Mouse (Mus musculus) intestine, postnatal 0 days (tissue): ENCODE data around the gene Pard3b. TPM values are rescaled to one million over a fixed set of nuclear protein-coding genes. Genes with fewer than 3 reads are reported as not detected.

ENCODE experiments used
- ATAC-seq: fragments of 200-750 bp; cut with Nextera tagmentation; 2 replicates; pipeline ENCODE4 v1.8.0; 2017; ENCODE audit warnings: mild to moderate bottlenecking, moderate TSS enrichment, moderate library complexity
- H3K27ac ChIP-seq: fragments of 300-500 bp; sonication (generic); 2 replicates; pipeline ENCODE4 v1.5.1; 2014; ENCODE audit warnings: mild to moderate bottlenecking, low read depth, low read length, moderate library complexity
- H3K27me3 ChIP-seq: fragments of 300-500 bp; sonication (generic); replicated peaks from 2 replicates; pipeline ENCODE4 v1.6.1; 2014; ENCODE audit warnings: low read length, mixed read lengths; ENCODE audit not compliant: control insufficient read depth, insufficient read depth
- H3K36me3 ChIP-seq: fragments of 300-500 bp; sonication (generic); 2 replicates; pipeline ENCODE4 v1.6.1; 2014; ENCODE audit warnings: mild to moderate bottlenecking, moderate library complexity; ENCODE audit not compliant: control insufficient read depth, insufficient read depth
- H3K4me1 ChIP-seq: fragments of 300-500 bp; sonication (generic); replicated peaks from 2 replicates; pipeline ENCODE4 v1.6.1; 2014; ENCODE audit warnings: antibody characterized with exemption, low read length, mixed read lengths; ENCODE audit not compliant: control insufficient read depth, insufficient read depth
- H3K4me2 ChIP-seq: fragments of 300-500 bp; sonication (generic); replicated peaks from 2 replicates; pipeline ENCODE4 v1.6.1; 2014; ENCODE audit warnings: low read depth, mild to moderate bottlenecking, moderate library complexity
- H3K4me3 ChIP-seq: fragments of 300-500 bp; sonication (generic); 2 replicates; pipeline ENCODE4 v1.5.1; 2014; ENCODE audit warnings: low read depth, low read length
- H3K9ac ChIP-seq: fragments of 300-500 bp; sonication (generic); 2 replicates; pipeline ENCODE4 v1.6.1; 2014; ENCODE audit warnings: mild to moderate bottlenecking, low read depth, low read length
- H3K9me3 ChIP-seq: fragments of 300-500 bp; sonication (generic); 2 replicates; pipeline ENCODE4 v1.6.1; 2016; ENCODE audit warnings: mixed run types; ENCODE audit not compliant: control insufficient read depth
- CTCF ChIP-seq: sonication (generic); IDR thresholded peaks from 2 replicates; pipeline ENCODE4 v1.5.1; 2016; ENCODE audit warnings: low read depth, mild to moderate bottlenecking, control low read depth, antibody characterized with exemption, moderate library complexity
- WGBS: fragments of 180-500 bp; shearing (Covaris S2); extraction: QIAGEN DNeasy Blood & Tissue Kit; methylation state at CpG from one replicate; pipeline ENCODE4 v1.1.7; 2014; 5-methylcytosine and 5-hydroxymethylcytosine counted together
- polyA plus RNA-seq: library from polyadenylated mRNA; unstranded; fragments of >200 nt; fragmentation: Nextera tagmentation; extraction: Ambion mirVana; gene quantifications from 2 replicates; pipeline ENCODE4 v1.2.1, GENCODE M21; 2015

The Pard3b gene
- polyA plus RNA-seq, 1 experiment from 2014 or later: 17.2 TPM

DNA sequence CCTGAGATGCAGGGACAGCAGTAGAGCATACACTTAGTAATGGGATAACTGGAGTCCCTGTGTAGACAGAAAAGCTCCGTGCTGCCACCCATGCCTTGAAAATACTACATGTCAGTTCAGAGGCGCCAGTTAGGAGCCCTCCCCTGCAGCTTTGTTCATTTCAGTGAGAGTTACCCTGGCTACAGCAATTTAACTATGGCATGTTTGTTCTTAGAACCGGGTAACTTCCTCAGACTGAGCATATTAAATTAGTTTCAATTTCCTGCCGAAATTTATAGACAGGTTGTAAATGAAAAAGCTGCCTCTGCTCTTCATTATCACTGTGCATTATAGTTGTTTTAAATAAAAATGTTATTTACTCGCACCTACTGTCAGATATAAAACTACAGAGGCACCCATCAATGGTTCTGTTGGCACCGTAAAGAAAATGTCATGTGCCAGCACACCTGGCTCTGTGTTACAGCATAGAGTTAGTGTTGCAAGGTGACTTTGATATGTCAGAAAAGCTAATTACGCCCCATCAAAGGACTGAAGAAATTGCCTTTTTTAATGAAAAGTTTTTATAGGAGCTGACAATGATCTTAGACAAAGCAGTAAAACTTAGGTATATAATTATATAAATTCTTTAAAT is 289.6 kb downstream of the Pard3b start:
- no peak for ATAC-seq
- Histone ChIP-seq H3K4me3 (no peak overlapping the region), H3K27ac (no peak overlapping the region), H3K9me3 (no peaks in the 10 kb centered on the region), H3K9ac (no peak overlapping the region), H3K36me3 (no peaks in the 10 kb centered on the region), H3K27me3 (no peaks in the 10 kb centered on the region), H3K4me2 (no peak overlapping the region), H3K4me1 (peaks cover 7% of the 10 kb centered on the region; the same call in 1 of the 2 replicates)
- 48% methylated on average over 7 of the region's 7 CpGs for WGBS
- no peak for TF ChIP-seq CTCF

DNA sequence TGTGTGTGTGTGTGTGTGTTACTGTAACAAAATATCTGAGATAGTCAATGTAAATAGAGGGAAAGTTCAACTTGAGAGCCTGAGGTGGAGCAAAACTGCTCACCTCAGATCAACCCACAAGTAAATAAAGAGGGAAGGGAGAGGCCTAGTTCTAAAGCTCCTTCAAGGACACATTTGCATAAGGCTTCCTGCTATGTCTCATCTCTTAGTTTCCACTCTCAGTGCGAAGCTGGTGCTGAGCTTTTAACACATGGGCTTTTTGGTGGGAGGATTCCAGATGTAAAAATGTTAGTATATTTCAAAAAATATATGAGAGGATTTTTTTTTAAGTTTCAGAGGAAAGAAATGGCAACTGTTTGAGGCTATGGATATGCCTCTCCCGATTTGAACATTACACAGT is 294.9 kb downstream of the Pard3b start:
- no peak for TF ChIP-seq CTCF
- Histone ChIP-seq H3K27ac (no peak overlapping the region), H3K9ac (no peak overlapping the region), H3K4me2 (no peak overlapping the region), H3K4me3 (no peak overlapping the region), H3K4me1 (no peaks in the 10 kb centered on the region), H3K27me3 (no peaks in the 10 kb centered on the region), H3K9me3 (no peaks in the 10 kb centered on the region), H3K36me3 (no peaks in the 10 kb centered on the region)
- WGBS: 74% methylated on average over 2 of the region's 2 CpGs
- no peak for ATAC-seq

DNA sequence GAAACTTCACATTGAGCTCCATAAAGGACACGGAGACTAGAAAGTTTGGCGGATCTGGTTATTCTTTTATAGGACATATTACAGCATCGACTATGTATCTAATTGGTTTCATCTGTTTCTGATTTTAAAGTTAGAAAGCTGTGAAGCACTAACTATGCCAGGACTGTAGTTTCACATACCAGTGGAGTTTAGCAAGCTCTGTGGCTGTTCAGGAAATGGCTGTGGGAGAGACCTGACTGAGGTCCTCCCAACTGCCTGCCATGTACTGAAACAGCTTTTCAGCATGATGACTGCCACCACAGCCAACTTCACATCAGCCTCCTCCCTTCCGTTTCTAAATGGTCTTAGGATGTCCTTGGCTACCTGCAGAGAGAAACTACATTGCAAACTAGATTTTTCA is 296.1 kb downstream of the Pard3b start:
- no peaks in the 10 kb centered on the region for H3K9me3 ChIP-seq
- no peak overlapping the region for H3K27ac ChIP-seq
- H3K9ac ChIP-seq: no peak overlapping the region
- H3K4me1 ChIP-seq: no peaks in the 10 kb centered on the region
- no peak overlapping the region for H3K4me2 ChIP-seq
- TF ChIP-seq CTCF: no peak
- WGBS: 90% methylated on average over 4 of the region's 4 CpGs
- H3K27me3 ChIP-seq: no peaks in the 10 kb centered on the region
- ATAC-seq: no peak
- H3K4me3 ChIP-seq: no peak overlapping the region
- no peaks in the 10 kb centered on the region for H3K36me3 ChIP-seq

DNA sequence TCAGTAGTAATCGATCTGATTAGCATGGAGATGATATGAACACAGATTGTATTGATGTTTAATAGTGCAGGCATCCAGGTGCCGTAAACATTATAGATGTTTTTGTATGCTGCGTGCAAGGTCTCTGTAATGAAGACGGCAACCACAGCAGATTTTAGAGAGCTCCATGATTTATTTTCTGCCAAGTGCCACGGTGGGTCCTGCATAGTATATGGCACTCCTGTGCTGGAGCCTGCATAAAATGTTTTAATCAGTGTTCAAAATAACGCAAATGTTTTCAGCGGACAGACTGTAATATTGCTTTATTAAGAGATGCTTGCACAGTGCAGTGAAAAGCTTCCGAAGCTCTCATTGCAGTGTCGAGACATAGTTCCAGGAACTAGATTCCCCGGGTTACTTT is 301.3 kb downstream of the Pard3b start:
- Histone ChIP-seq H3K36me3 (no peaks in the 10 kb centered on the region), H3K9me3 (no peaks in the 10 kb centered on the region), H3K27ac (no peak overlapping the region), H3K9ac (no peak overlapping the region), H3K27me3 (no peaks in the 10 kb centered on the region), H3K4me3 (no peak overlapping the region), H3K4me1 (no peaks in the 10 kb centered on the region), H3K4me2 (no peak overlapping the region)
- 75% methylated on average over 10 of the region's 10 CpGs for WGBS
- TF ChIP-seq CTCF: no peak
- no peak for ATAC-seq

DNA sequence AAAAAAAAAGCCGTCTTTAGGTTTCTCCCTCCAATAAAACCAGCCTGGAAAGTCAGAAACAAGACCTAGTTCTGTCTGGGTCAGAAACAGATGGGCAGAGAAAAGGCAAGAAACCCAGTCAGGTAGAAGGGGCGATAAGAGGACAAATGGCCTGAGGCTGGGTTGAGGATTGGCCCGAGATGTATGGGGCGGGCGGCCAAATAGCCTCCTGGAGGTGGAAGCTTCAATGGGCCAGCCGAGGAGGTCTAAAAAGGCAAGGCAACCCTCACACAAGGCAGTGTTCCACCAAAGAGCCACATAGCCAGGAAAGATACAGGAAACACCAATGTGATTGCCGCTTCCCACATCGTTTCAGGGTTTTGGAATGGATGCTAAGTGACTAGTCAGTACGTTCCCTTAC is 322.9 kb downstream of the Pard3b start:
- 92% methylated on average over 9 of the region's 9 CpGs for WGBS
- H3K9me3 ChIP-seq: no peaks in the 10 kb centered on the region
- no peak overlapping the region for H3K4me3 ChIP-seq
- H3K4me1 ChIP-seq: no peaks in the 10 kb centered on the region
- H3K27ac ChIP-seq: no peak overlapping the region
- no peaks in the 10 kb centered on the region for H3K36me3 ChIP-seq
- no peak overlapping the region for H3K4me2 ChIP-seq
- H3K27me3 ChIP-seq: no peaks in the 10 kb centered on the region
- no peak for TF ChIP-seq CTCF
- ATAC-seq: no peak
- no peak overlapping the region for H3K9ac ChIP-seq

DNA sequence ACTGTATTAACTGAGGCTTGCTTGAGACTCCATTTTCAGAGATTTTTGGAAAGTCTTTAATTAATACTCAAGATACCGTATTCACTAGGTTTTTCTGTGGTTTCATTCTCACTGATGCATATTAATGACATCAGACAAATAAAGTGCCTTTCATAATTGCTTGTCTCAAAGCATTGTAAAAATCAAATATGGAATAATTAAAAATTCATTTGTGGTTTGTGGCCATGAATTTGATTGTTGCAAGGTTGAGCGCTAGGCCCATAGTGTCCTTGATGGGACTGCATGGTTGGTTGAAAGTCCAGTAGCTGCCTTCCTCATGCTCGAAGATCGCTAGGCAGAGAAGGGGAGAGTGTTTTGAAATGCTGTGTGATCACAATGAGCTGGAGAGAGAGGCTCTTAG is 323.9 kb downstream of the Pard3b start:
- H3K27ac ChIP-seq: no peak overlapping the region
- H3K4me2 ChIP-seq: no peak overlapping the region
- no peak overlapping the region for H3K4me3 ChIP-seq
- no peaks in the 10 kb centered on the region for H3K9me3 ChIP-seq
- H3K9ac ChIP-seq: no peak overlapping the region
- TF ChIP-seq CTCF: no peak
- 83% methylated on average over 4 of the region's 4 CpGs for WGBS
- no peaks in the 10 kb centered on the region for H3K4me1 ChIP-seq
- H3K27me3 ChIP-seq: no peaks in the 10 kb centered on the region
- H3K36me3 ChIP-seq: no peaks in the 10 kb centered on the region
- no peak for ATAC-seq

DNA sequence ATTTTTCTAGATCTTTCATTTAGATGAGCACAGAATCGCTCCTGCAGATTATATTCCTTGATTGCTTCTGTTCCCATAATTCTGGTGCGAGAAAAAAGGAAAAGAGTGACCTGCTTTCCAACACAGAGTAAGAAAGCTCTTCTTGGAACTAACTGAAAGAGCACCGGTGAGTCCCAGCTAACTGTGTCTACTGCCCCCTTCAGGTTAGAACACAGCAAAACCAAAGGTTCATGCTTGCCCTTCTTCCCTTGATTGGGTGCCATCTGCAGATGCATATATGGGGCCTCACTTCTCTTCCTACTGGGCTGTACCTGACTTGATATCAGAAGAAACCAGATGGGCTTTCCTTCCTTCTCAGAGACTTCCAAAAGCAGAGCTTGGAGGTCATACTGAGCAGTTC is 328.5 kb downstream of the Pard3b start:
- Histone ChIP-seq H3K4me3 (no peak overlapping the region), H3K4me2 (no peak overlapping the region), H3K27me3 (no peaks in the 10 kb centered on the region), H3K27ac (no peak overlapping the region), H3K9ac (no peak overlapping the region), H3K4me1 (no peaks in the 10 kb centered on the region), H3K36me3 (no peaks in the 10 kb centered on the region), H3K9me3 (no peaks in the 10 kb centered on the region)
- TF ChIP-seq CTCF: peak; percentile 67
- no peak for ATAC-seq
- WGBS: 80% methylated on average over 3 of the region's 3 CpGs
